Mouse (Mus musculus) activated CD4-positive, CD25-positive, alpha-beta regulatory T cell, adult 4 months (primary cell): ENCODE results near the gene Wfdc18. TPM values are rescaled to one million over a fixed set of nuclear protein-coding genes. Genes with fewer than 3 reads are reported as not detected.

Experiments
- ATAC-seq: one replicate; pipeline ENCODE4 v1.8.0; 2017
- polyA plus RNA-seq, 2 experiments: library from polyadenylated mRNA; unstranded; fragments of 100-300 nt; shearing (Covaris generic); gene quantifications; one replicate each; pipeline ENCODE4 v1.2.1; 2017

Gene Wfdc18
- polyA plus RNA-seq = not detected

GRCm38 (mm10) chr11:83708715-83709114 lies at the start of gene Wfdc18:
TSS of gene Wfdc18 (plus strand) at chr11:83709015.
- no peak for ATAC-seq

GRCm38 (mm10) chr11:83662204-83662603 lies 46.6 kb upstream of the Wfdc18 start, which contains the start of gene Ccl4:
TSS of gene Ccl4 (plus strand) at chr11:83662584.
- ATAC-seq = no peak

GRCm38 (mm10) chr11:83663532-83663931 lies 45.3 kb upstream of the Wfdc18 start:
- ATAC-seq = no peak

- no peak for ATAC-seq
These were observed 37.1 kb upstream of the Wfdc18 start for GRCm38 (mm10) chr11:83671743-83672142.

GRCm38 (mm10) chr11:83675665-83676064 lies 33.1 kb upstream of the Wfdc18 start:
- no peak for ATAC-seq

- no peak for ATAC-seq
These were observed 18.9 kb upstream of the Wfdc18 start for GRCm38 (mm10) chr11:83689918-83690317.

- ATAC-seq = no peak
These were observed 16.8 kb upstream of the Wfdc18 start for GRCm38 (mm10) chr11:83692008-83692407.

GRCm38 (mm10) chr11:83703705-83704104 lies 5.1 kb upstream of the Wfdc18 start, which contains the start of gene Wfdc17:
TSS of gene Wfdc17 (plus strand) at chr11:83703991.
- ATAC-seq = no peak

GRCm38 (mm10) chr11:83709683-83710082 lies 868 bp downstream of the Wfdc18 start:
- ATAC-seq = no peak

GRCm38 (mm10) chr11:83712671-83713070 lies 3.9 kb downstream of the Wfdc18 start:
- ATAC-seq = no peak

GRCm38 (mm10) chr11:83713925-83714324 lies 5.1 kb downstream of the Wfdc18 start:
- no peak for ATAC-seq

- ATAC-seq = no peak
These were observed 8.3 kb downstream of the Wfdc18 start for GRCm38 (mm10) chr11:83717042-83717665.

- no peak for ATAC-seq
These were observed 12.0 kb downstream of the Wfdc18 start for GRCm38 (mm10) chr11:83720766-83721165.

- ATAC-seq = no peak
These were observed 20.1 kb downstream of the Wfdc18 start for GRCm38 (mm10) chr11:83728757-83729432.

- no peak for ATAC-seq
These were observed 22.3 kb downstream of the Wfdc18 start for GRCm38 (mm10) chr11:83731116-83731515.

GRCm38 (mm10) chr11:83733071-83733640 lies 24.3 kb downstream of the Wfdc18 start:
- ATAC-seq = no peak

- ATAC-seq = no peak
These were observed 25.4 kb downstream of the Wfdc18 start for GRCm38 (mm10) chr11:83734215-83734614.

GRCm38 (mm10) chr11:83735881-83736280 lies 27.1 kb downstream of the Wfdc18 start:
- no peak for ATAC-seq

- ATAC-seq = peak; percentile 86
These were observed 28.3 kb downstream of the Wfdc18 start for GRCm38 (mm10) chr11:83737109-83737558.

- ATAC-seq = no peak
These were observed 30.4 kb downstream of the Wfdc18 start for GRCm38 (mm10) chr11:83739241-83739640.

GRCm38 (mm10) chr11:83740443-83740991 lies 31.7 kb downstream of the Wfdc18 start:
- ATAC-seq = no peak

- no peak for ATAC-seq
These were observed 33.0 kb downstream of the Wfdc18 start for GRCm38 (mm10) chr11:83741841-83742240.

GRCm38 (mm10) chr11:83742731-83743355 lies 34.0 kb downstream of the Wfdc18 start:
- no peak for ATAC-seq
